Mouse (Mus musculus) spleen, postnatal 36 days (tissue): ENCODE results near the gene Pxk.

ENCODE experiments used
- DNase-seq, 2 experiments: peaks; one replicate each; pipeline ENCODE4 v3.0.0; 2022; ENCODE audit warnings: low spot score in 2 of 2, mixed read lengths in 1 of 2

Pxk gene

GRCm38 (mm10) chr14:8097978-8098686 lies at the start of gene Pxk:
TSS of gene Pxk (plus strand) at chr14:8098211.
- peak; percentile 94 to 96 for DNase-seq

DNA sequence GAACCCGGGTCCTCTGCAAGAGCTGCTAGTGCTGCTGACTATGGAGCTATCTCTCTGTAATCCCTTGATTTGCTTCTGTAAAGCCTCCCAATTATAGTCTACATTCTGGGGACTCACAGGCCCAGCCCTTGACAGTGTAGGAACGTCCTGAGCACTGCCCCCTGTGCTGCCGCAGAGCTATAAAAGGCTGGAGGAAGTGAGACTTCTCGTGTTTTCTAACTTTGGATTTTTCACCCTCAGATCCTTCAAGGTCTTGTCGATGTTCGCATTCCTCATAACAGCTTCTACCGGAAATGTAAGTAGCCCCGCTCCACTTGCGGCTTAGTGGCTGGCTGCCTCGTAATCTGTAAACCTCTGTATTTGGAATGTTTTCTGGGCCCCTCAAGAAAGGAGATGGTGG lies 48.7 kb upstream of the Pxk start:
- DNase-seq, result peak in 1 of 2 experiments; percentile 11

- DNase-seq, result no peak
These were observed 46.1 kb upstream of the Pxk start for GRCm38 (mm10) chr14:8051869-8052268.

GRCm38 (mm10) chr14:8052661-8053060 lies 45.4 kb upstream of the Pxk start:
- DNase-seq, result no peak

GRCm38 (mm10) chr14:8054310-8055102 lies 43.5 kb upstream of the Pxk start:
- DNase-seq, result no peak

GRCm38 (mm10) chr14:8056076-8056475 lies 41.9 kb upstream of the Pxk start:
- DNase-seq, result no peak

- DNase-seq, result no peak
These were observed 38.1 kb upstream of the Pxk start for GRCm38 (mm10) chr14:8059938-8060337.

DNA sequence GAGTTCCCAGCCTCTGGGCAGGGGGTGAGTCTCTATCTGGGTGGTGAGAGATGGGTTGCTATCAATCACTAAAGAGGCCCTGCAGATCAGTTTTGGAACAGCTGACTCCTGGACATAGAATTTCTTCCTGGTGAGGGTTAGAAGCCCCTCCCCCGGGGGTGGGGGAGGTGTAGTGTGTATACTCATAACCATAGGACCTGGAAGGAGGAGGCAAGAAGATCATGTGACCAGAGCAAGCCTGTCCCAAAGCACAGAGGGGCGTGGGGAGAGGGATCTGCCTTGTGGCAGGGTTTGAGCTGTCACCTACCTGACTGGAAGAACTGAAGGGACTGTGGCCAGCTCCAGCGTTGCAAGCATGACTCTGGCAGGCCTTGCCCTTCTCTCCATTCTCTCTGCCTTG lies 35.9 kb upstream of the Pxk start:
- no peak for DNase-seq

DNA sequence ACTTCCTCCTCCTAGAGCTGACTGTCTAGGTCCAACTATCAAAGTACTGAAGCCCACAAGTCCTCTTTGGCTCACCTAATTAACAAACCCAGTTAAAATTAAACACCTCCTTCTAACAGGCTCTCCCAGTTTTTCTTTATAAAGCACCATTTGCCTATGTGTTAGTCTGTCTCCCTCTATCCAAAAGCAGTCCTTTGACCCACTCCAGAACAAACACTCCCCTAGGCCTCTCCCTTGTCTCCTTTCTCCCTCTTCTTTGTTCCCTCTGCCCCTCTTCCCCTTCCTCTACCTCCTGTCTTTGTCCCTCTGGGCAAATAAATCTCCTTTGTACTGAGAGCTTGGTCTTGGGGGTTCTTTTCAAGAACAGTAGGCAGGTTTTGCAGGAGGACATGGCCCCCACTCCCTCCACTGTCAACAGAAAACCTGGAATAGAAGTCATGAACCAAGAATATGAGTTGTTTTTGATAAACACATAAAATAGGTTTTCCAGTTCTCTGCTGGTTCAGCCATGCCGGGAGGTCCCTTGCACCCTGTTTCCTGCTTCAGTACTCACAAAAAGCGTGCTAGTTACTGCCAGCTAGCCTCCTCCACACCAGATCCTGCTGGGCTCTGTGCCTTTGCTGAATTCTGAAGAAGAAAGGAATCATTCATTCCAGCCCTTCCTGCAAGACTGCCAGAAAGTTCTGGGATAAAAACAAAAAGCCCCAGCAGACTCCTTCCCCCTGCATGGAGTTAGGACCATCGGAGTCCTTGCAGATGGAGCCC lies 35.3 kb upstream of the Pxk start:
- no peak for DNase-seq

DNA sequence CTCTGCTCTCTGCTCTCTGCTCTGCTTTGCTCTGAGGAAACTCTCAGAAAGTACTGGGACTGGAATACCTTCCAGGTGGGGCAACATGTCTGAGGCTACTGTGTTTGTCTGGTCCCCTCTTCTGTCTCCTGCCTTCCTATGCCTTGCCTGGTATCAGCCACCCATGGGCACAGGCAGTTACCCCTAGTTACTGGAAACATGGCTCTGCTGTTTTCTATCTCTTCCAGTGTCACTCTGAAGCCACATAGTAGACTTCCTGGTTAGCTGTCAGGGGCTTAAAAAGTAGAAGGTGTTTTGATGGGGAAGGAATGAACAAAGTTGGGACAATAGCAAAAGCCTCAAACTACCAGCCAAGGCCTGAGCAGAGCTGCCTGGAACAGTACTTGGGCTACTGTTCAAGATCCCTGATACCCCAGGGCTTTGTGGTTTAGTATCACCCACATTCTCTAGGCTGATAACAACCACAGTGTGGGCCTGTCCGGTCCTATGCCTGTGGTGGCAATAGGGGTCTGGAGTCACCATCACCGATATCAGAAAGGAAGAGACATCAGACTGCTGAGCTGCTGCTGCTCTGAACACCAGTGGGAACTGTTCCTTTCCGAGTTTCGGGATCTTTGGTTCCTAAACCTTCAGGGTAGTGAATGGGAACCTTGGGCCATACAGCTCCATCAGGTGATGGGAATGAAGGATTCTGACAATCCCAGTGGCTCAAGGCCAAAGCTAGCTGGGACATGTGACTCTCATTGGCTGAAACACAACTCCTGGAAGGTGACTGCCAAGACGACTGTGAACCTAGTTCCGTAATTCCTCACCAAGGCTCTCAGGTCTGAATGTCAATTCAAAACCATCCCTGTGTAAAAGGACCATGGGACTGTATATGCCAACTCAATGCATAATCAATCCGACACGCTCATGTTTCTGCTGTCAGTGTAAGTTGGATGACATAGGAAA lies 33.9 kb upstream of the Pxk start:
- no peak for DNase-seq

- peak; percentile 90 to 94 for DNase-seq
These were observed 17.8 kb upstream of the Pxk start, which contains the start of gene Rpp14 for GRCm38 (mm10) chr14:8080165-8080679. TSS of gene Rpp14 (plus strand) at chr14:8080367.

DNA sequence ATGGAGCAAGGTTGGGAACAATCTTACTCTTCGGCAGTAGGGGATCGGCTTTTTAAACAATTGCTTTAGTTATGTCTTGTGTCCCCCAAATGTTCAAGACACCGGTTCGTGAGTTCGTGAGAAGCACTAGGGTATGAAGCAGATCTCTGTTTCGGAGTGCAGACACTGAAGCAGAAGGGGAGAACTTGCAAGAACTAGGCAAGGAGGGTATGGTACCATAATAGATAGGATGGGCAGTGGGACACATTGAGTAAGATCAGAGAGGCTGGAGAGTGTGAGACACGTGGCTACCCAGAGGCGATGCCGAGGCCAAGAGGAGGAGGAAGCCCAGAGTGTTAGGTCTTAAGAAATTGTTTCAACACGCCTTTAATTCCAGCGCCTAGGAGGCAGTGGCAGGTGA lies 17.3 kb upstream of the Pxk start:
- no peak for DNase-seq

DNA sequence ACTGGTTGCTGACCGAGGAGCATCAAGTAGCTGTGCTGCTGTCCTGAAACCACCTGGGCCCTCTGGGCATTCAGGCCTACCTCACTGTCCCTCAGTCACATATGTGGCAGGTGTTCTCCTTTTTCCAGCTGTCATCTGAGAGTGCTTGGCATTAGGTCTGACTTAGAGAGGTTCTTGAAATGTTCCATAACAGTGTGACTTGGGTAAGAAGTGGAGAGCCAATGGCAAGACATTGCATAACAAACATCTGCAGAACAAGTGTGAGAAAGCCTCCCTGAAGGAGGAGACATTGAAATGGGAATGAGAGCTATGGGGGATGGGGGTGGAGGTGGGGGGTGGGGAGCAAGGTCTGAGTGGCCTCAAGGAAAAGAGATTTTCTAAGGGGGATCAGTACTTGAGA lies 15.1 kb upstream of the Pxk start:
- DNase-seq, result no peak

DNA sequence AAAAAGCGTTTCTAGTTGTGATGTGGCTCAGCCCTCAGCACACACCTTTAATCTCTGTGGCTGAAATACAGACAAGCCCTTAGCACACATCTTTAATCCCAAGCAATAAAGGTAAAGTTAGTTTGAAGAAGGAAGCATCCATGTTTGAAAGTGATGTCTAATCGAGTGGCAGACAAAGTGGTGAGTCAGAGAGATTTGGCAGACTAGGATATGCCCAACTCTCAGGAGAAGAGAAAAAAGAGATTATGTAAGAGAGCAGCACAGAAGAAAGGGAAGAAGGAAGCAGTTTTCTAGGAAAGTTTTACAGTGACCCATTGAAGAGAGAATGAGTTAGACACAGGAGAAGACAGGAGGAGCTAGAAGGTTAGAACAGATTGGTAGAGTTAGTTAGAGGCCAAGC lies 9.0 kb upstream of the Pxk start:
- DNase-seq, result no peak

GRCm38 (mm10) chr14:8092573-8092972 lies 5.4 kb upstream of the Pxk start:
- peak in 1 of 2 experiments; percentile 47 for DNase-seq

DNA sequence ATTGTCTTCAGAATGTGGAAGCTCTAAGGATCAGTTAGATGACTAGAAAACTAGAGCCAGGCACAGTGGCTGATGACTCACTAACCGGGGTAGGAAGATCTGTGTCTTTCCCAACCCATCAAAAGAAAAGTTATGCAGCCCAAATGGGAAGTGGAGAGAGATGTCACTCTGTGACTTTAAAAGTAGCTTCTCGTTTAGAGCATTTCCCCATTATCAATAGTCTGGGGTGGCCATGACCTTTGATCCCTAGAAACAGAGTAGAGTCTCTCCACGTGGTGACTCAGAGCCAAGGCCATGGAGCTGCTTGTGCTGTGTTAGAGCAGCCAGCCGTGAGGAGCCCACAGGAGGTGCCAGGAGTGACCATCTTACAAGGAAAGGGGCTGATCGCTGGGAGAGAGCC lies 4.6 kb upstream of the Pxk start:
- no peak for DNase-seq

- no peak for DNase-seq
These were observed 3.0 kb upstream of the Pxk start for GRCm38 (mm10) chr14:8094931-8095561.

DNA sequence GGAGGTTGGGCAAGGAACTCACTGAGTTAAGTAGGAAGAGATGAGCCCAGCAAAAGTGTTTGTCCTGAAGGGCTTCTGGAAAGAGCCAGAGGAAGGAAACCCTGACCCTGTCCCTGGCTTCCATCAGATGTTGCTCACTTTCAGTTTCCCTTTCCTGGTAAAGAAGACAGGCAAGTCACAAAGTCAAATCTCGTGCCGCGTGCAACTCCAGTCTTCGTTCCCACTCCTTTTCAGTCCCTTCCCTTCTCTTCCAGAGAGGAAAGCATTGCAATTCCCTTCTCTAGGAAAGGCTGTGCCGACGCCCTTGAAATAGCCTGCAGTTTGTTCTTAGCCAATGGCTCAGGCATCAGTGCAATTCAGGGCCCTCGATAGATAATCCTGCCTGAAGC lies 2.5 kb upstream of the Pxk start:
- DNase-seq, result no peak

GRCm38 (mm10) chr14:8098687-8098995 lies 630 bp downstream of the Pxk start:
- DNase-seq, result no peak

- peak; percentile 38 to 40 for DNase-seq
These were observed 1.6 kb downstream of the Pxk start for GRCm38 (mm10) chr14:8099561-8100021.

GRCm38 (mm10) chr14:8101886-8102285 lies 3.9 kb downstream of the Pxk start:
- no peak for DNase-seq
